Mouse (Mus musculus) adrenal gland, postnatal 4 days (tissue): ENCODE measurements around the gene Tpp1. TPM values are rescaled to one million over a fixed set of nuclear protein-coding genes. Genes with fewer than 3 reads are reported as not detected.

Experiments
- DNase-seq, 2 experiments: peaks; one replicate each; pipeline ENCODE4 v3.0.0; 2021 to 2022; ENCODE audit warnings: low spot score in 2 of 2, mixed read lengths in 2 of 2
- long read RNA-seq, 2 experiments: library from polyadenylated mRNA; stranded (forward); transcript quantifications; one replicate each; pipeline ENCODE4 v2.0.0; 2021
- total RNA-seq, 2 experiments: library from RNA; stranded (reverse); gene quantifications; 2 replicates each; pipeline ENCODE4 v1.2.3; 2021

Gene Tpp1
- 10 to 100 TPM; 85.0 to 95.7 TPM for total RNA-seq
- long read RNA-seq, experiment 1, transcript Tpp1-201 (13 exons, 3,558 nt), result major isoform, 13 of 30 reads
- long read RNA-seq, experiment 1, partial matches to known transcripts, result 10 of 30 reads
- long read RNA-seq, experiment 1, other reads (novel, unspliced or antisense), result 7 of 30 reads
- long read RNA-seq, experiment 2, transcript Tpp1-201 (13 exons, 3,558 nt), result major isoform, 28 of 62 reads
- long read RNA-seq, experiment 2, partial matches to known transcripts, result 29 of 62 reads
- long read RNA-seq, experiment 2, other reads (novel, unspliced or antisense), result 5 of 62 reads

DNA sequence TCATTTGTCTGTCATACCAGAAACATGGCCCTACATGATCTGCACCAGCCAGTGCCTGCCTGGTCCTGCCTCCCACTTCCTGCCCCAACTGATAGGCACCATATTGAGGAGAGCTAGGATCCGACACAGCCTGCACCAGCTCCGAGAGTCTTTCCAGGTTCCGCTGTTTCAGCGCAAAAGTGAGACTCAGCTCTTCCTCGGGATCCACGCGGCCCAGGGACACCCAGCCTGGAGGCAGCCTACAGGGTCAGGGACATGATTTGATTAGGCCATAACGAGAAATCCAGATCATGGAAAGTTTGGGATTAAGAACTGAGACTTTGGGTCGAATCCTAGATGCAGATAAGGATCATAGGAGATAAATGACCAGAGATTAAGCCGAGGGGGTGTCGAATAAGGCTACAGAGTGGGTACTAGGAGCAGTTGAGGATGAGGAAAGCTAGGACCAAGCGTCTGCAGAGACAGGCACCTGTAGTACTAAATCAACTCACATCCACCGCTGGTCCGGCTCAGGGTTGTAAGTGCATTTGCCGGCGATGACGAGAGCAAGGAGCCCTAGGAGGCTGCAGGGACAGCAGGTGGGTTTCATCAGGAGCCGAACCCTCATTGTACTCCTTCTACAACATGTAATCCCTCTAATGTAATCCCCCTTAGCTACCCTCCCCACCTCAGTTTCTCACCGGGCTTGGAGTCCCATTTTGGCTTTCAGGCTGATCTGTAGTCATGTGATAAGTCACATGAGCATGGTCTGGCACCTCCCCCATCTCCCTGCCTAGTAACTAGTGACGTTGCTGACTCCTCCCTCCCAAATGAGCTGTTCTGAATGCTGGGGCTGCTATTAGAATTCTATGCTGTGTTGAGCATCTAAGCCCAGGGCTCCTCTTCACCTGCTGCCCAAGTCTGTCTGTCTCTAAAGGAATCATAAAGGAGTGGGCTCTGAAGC, at the start of gene Tpp1:
Gene Tpp1, minus strand, starts transcription at position 745 of the 943 bp plus-strand sequence.
- DNase-seq, result peak; percentile 63 to 83

DNA sequence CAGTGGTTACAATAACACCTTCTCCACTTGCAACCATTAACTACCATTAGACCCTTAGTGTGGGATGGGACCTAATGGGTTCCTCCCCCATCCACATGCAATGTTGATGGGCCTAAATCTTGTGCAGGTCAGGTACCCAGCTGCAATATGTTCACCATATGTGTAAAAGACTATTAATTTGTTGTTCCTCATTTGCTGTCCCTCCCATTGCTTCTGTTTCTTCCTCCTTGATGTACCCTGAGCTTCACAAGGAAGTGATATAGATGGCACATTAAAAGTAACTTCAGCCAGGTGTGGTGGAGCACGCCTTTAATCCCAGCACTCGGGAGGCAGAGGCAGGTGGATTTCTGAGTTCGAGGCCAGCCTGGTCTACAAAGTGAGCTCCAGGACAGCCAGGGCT, 44.9 kb upstream of the Tpp1 start:
- DNase-seq, result no peak

DNA sequence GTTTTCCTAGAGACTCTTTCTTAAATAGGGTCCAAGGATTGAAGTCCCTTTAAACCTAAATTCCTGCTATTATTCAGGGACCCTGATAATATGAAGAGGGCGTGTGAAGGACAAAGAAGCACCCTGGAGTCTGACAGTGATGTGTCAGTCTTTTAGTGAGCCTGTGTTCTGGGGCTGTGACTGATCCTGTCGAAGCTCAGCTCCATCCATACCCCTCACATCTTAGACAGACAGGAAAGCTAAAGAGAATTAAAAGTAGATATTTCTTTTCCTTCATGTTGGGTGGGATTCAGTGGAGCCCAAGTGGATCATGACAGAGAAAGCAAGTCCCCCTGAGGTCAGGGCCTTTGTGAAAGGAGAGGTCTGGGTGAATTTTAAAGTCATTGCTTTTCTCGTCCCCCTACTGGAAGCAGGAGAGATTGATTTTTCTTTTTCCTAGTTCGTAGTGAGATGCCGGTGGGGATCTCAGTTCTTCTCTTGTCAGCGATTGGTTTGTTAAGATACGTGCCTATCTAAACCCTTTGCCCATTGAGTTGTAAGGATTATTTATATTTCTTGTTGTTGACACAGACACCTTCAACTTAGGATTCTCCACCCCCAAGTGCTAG, 43.8 kb upstream of the Tpp1 start:
- DNase-seq, result no peak

- no peak for DNase-seq
These were observed 41.7 kb upstream of the Tpp1 start for GRCm38 (mm10) chr7:105793701-105794100.

DNA sequence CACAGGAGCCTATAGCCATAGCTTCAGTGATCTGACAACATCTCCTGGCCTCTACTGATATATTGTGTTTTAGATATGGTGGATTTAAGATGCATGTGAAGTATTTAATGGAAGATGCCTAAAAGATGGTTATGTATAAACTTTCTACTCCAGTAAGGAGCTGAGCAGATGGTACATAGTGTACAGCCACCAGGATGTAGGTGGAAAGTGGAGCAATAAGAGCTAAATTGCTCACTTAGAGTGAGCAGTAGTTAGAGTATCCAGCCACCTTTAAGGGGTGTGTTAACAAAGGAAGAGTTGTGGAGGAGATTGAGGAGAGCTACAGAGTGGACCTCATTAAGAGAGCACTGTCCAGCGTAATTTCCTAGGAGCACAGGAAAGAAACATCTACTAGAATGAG, 39.1 kb upstream of the Tpp1 start:
- DNase-seq, result no peak

DNA sequence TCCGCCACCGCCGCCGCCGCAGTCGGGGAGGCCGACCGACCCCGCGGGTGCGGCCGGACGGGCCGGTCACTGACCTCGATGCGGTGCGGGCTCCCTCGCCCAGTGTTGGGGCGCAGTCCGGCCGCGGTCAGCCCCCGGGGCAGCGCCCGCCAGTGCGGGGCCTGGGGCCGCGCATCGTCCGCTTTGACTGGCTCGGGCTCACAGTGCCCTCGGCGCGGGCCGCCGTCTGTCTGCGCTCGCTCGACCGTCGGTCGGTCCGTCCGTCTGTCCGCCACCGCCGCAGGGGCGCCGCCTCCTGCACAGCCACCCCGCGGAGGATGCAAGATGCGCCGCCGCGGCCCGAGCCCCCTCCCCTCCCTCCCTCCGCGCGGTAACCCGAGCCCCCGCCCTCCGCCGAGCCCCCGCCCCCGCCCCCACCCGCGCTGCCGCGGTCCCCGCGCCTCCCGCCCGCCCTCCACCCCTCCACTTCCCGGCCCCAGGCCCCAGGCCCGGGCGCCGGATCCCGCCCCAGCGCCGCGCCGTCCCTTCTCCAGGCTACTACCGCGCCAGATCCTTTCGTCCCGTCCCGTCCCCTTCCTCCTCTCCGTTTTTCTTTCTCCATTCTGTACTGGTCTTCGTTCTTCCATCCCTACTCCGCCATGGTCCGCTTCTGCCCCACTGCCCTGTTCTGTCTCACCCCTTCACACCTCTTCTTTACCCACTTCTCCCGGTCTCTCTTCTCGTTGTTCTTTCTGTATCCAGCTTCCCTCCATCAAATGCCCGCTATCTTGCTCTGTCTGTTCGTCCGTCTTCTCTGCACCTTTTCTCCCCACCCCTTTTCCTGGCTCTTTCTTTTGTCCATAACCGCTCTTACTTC, 35.5 kb upstream of the Tpp1 start, which contains the start of gene Dchs1:
Gene Dchs1, minus strand, starts transcription at position 370 of the 856 bp plus-strand sequence.
- DNase-seq, result no peak

- DNase-seq, result no peak
These were observed 34.7 kb upstream of the Tpp1 start for GRCm38 (mm10) chr7:105786506-105787284.

GRCm38 (mm10) chr7:105784556-105784955, 32.5 kb upstream of the Tpp1 start:
- no peak for DNase-seq

DNA sequence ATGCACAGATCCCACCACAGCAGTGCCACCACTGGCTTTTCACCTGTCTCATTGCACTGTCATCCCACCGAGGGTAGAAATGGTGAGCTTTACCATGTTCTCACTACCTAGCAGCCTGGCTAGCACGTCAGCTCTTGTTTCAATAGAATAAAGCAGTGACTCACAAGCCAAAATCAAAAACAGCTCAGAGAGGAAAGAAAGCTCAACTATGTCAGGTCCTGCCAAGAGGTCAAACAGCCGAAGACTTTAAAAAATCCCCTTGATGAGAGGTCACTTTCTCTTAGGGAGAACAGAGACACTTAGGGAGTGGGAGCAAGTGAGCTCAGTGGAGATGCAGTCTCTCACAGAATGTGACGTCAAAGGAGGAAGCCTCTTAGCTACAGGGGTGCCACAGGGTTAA, 31.8 kb upstream of the Tpp1 start:
- DNase-seq, result no peak

GRCm38 (mm10) chr7:105778553-105779265, 26.7 kb upstream of the Tpp1 start:
- DNase-seq, result no peak

- DNase-seq, result no peak
These were observed 25.9 kb upstream of the Tpp1 start for GRCm38 (mm10) chr7:105777797-105778552.

DNA sequence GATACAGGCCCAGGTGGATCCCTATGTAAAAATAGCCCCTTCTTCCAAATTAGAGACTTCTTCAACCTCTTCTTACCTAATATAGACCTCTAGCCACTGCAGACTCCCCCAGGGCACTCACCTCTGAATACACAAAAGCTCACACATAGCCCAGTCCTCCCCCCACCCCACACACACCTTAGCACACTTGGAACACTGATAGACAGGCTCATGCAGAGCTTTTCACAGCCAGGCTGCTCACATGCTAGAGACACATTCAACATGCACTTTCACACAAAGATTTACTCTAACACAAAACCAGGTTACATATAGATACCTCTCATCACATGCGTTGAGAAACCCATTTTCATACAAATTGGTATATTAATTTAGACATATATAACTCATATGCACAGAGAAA, 25.3 kb upstream of the Tpp1 start:
- no peak for DNase-seq

- no peak for DNase-seq
These were observed 24.0 kb upstream of the Tpp1 start for GRCm38 (mm10) chr7:105776026-105776425.

- no peak for DNase-seq
These were observed 22.6 kb upstream of the Tpp1 start for GRCm38 (mm10) chr7:105774661-105775060.

- no peak for DNase-seq
These were observed 21.0 kb upstream of the Tpp1 start for GRCm38 (mm10) chr7:105773041-105773440.

GRCm38 (mm10) chr7:105772331-105772730, 20.3 kb upstream of the Tpp1 start:
- DNase-seq, result no peak

- DNase-seq, result no peak
These were observed 17.9 kb upstream of the Tpp1 start for GRCm38 (mm10) chr7:105769959-105770358.

DNA sequence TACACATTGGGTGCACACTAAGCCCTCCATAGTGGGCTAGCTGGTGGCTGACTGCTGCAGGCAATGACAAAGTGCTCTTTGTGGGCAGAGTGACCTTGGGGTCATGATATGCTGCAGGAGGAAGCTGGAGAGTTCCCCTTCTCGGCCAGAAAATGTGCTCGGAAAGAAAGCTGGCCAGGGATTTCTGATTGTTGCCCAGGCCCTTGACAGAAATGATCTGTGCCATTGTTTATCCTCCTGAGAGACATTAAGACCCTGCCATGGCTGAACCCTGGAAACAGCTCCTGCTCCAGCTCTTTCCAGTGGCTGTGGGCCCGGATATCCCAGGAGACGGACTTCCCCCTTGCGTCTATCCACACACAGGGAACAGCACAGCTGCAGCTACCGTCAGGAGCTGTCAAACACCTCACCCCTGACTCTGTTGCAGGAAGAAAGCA, 15.7 kb upstream of the Tpp1 start:
- DNase-seq, result no peak

DNA sequence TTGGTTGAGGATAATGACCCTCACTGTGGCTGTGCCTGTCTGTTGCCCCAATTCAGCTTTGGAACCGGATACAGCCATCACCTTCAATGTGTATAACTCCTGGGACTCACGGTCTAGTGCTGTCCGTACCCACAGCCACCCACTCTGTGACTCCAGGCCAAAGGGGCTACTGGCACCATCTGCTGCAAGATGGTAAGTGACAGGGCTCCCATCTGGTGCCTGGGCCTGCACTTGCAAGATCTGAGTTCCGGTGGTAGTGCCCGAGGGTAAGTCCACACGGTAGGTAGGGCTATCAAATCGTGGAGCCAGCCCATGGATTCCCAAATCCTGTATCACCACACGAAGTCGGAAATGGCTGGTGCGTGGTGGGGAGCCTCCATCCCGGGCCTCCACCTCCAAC, 12.3 kb upstream of the Tpp1 start:
- no peak for DNase-seq
